In genomic region chr7:142282847-142283246, GRCm38 (mm10) we compare ENCODE assay signal across 28 mouse cellular contexts. TPM values are rescaled to one million over a fixed set of nuclear protein-coding genes. Genes with fewer than 3 reads are reported as not detected.
DNase-seq lines count a peak whose midpoint lies in the region; ATAC-seq lines count a peak whose summit lies in the region.
"Not testable (repeated sequence)": the region's sequence is repeated elsewhere in the genome, so short reads cannot be mapped to it uniquely, and the experiment has no call there.
"Had no signal": no experiment of that assay in that cellular context is flagged by ENCODE, and none has a peak within 500 bp of the region (broad histone marks: within the 10 kb centered on the region; RNA-seq: fewer than 3 reads in every experiment).

No protein-coding gene starts in this region.

- ATAC-seq in heart, embryonic 15.5 days (replicated peaks; ENCODE audit: insufficient number of reproducible peaks, insufficient read depth, low FRiP score, low read depth); midbrain, embryonic 15.5 days (replicated peaks): not testable (repeated sequence)

- not testable (repeated sequence) for H3K36me3 ChIP-seq in embryonic facial prominence, embryonic 10.5 days (replicated peaks); heart, embryonic 15.5 days; midbrain, embryonic 15.5 days (replicated peaks)

- H3K4me1 ChIP-seq in embryonic facial prominence, embryonic 10.5 days, result peaks cover 23% of the 10 kb centered on the region
- H3K4me1 ChIP-seq in heart, embryonic 15.5 days (replicated peaks), result peaks cover 18% of the 10 kb centered on the region
- peaks cover 18% of the 10 kb centered on the region for H3K4me1 ChIP-seq in midbrain, embryonic 15.5 days

- H3K4me2 ChIP-seq in heart, embryonic 15.5 days, result peak overlapping the region; percentile 67
- peak overlapping the region; percentile 70; the same call in 1 of the 2 replicates for H3K4me2 ChIP-seq in midbrain, embryonic 15.5 days

- not testable (repeated sequence) for H3K9ac ChIP-seq in heart, embryonic 15.5 days; midbrain, embryonic 15.5 days

- DNase-seq in adrenal gland, postnatal 14 days, result peak; percentile 63
- DNase-seq in embryonic facial prominence, embryonic 10.5 days (ENCODE audit: low spot score), result not testable (repeated sequence)
- peak; percentile 5 to 12 for DNase-seq in kidney, adult 8-10 months
- DNase-seq in kidney, postnatal 14 days, result peak; percentile 11
- DNase-seq in testis, postnatal 10 days (ENCODE audit: low spot score), result peak; percentile 53

- H3K27ac ChIP-seq in embryonic facial prominence, embryonic 10.5 days (replicated peaks); heart, embryonic 15.5 days; midbrain, embryonic 15.5 days: not testable (repeated sequence)

- 18% methylated on average over 2 of the region's 2 CpGs for WGBS in embryonic facial prominence, embryonic 10.5 days
- WGBS in heart, embryonic 15.5 days, result 15% methylated on average over 2 of the region's 2 CpGs
- WGBS in midbrain, embryonic 15.5 days, result 17% methylated on average over 2 of the region's 2 CpGs

- H3K4me3 ChIP-seq in embryonic facial prominence, embryonic 10.5 days, result peak overlapping the region; percentile 68; the same call in 1 of the 2 replicates
- H3K4me3 ChIP-seq in heart, embryonic 15.5 days; midbrain, embryonic 15.5 days: not testable (repeated sequence)

- peaks cover 23% of the 10 kb centered on the region for H3K27me3 ChIP-seq in embryonic facial prominence, embryonic 10.5 days (replicated peaks; ENCODE audit: low read depth, poor library complexity, severe bottlenecking)
- not testable (repeated sequence) for H3K27me3 ChIP-seq in heart, embryonic 15.5 days
- H3K27me3 ChIP-seq in midbrain, embryonic 15.5 days (replicated peaks), result peaks cover 16% of the 10 kb centered on the region

- H3K9me3 ChIP-seq in embryonic facial prominence, embryonic 10.5 days; heart, embryonic 15.5 days (replicated peaks); midbrain, embryonic 15.5 days: not testable (repeated sequence)

RNA-seq across cellular contexts. Expression of gene Gm4559, which starts 8.7 kb away (rescaled TPM):
- not detected in 2 replicates for total RNA-seq in adrenal gland, postnatal 14 days (2021)
- polyA plus RNA-seq in embryonic facial prominence, embryonic 10.5 days (2016; fragmentation: Nextera tagmentation; extraction: Ambion mirVana), result not detected in 2 replicates
- polyA plus RNA-seq in heart, embryonic 15.5 days (2015; fragmentation: Nextera tagmentation; extraction: Ambion mirVana), result not detected in 2 replicates
- not detected in 2 replicates for polyA plus RNA-seq in midbrain, embryonic 15.5 days (2015; fragmentation: Nextera tagmentation; extraction: Ambion mirVana)
- total RNA-seq: adrenal gland, postnatal 4 days; CH12.LX; common myeloid progenitor, adult 5-6 weeks; G1E; gastrocnemius, adult 18-20 months; gastrocnemius, postnatal 36 days; heart, adult 2 months; heart, postnatal 10 days; hindbrain, postnatal 0 days; layer of hippocampus, postnatal 10 days; left cerebral cortex, adult 2 months; left cerebral cortex, postnatal 36 days; midbrain, postnatal 0 days had no signal
- polyA plus RNA-seq: embryonic facial prominence, embryonic 14.5 days; forebrain, embryonic 13.5 days; G1E; heart, adult 2 months; hindbrain, embryonic 10.5 days; hindbrain, postnatal 0 days; liver, embryonic 16.5 days; midbrain, embryonic 10.5 days; midbrain, postnatal 0 days; neural tube, embryonic 14.5 days; Patski; stomach, postnatal 0 days had no signal

RNA-seq across cellular contexts. Expression of gene Krtap5-1, which starts 14.1 kb away (rescaled TPM):
- not detected in 2 replicates for total RNA-seq in adrenal gland, postnatal 14 days (2021)
- polyA plus RNA-seq in embryonic facial prominence, embryonic 10.5 days (2016; fragmentation: Nextera tagmentation; extraction: Ambion mirVana), result not detected in 2 replicates
- polyA plus RNA-seq in heart, embryonic 15.5 days (2015; fragmentation: Nextera tagmentation; extraction: Ambion mirVana), result not detected in 2 replicates
- polyA plus RNA-seq in midbrain, embryonic 15.5 days (2015; fragmentation: Nextera tagmentation; extraction: Ambion mirVana), result not detected in 2 replicates
- total RNA-seq: adrenal gland, postnatal 4 days; CH12.LX; common myeloid progenitor, adult 5-6 weeks; G1E; gastrocnemius, adult 18-20 months; gastrocnemius, postnatal 36 days; heart, adult 2 months; heart, postnatal 10 days; hindbrain, postnatal 0 days; layer of hippocampus, postnatal 10 days; left cerebral cortex, adult 2 months; left cerebral cortex, postnatal 36 days; midbrain, postnatal 0 days had no signal
- polyA plus RNA-seq: embryonic facial prominence, embryonic 14.5 days; forebrain, embryonic 13.5 days; G1E; heart, adult 2 months; hindbrain, embryonic 10.5 days; hindbrain, postnatal 0 days; liver, embryonic 16.5 days; midbrain, embryonic 10.5 days; midbrain, postnatal 0 days; neural tube, embryonic 14.5 days; Patski; stomach, postnatal 0 days had no signal

RNA-seq across cellular contexts. Expression of gene Krtap5-4, which starts 20.5 kb away (rescaled TPM):
- total RNA-seq in adrenal gland, postnatal 14 days (2021), result not detected in 2 replicates
- polyA plus RNA-seq in embryonic facial prominence, embryonic 10.5 days (2016; fragmentation: Nextera tagmentation; extraction: Ambion mirVana), result not detected in 2 replicates
- polyA plus RNA-seq in heart, embryonic 15.5 days (2015; fragmentation: Nextera tagmentation; extraction: Ambion mirVana), result not detected in 2 replicates
- polyA plus RNA-seq in midbrain, embryonic 15.5 days (2015; fragmentation: Nextera tagmentation; extraction: Ambion mirVana), result not detected in 2 replicates
- total RNA-seq: adrenal gland, postnatal 4 days; CH12.LX; common myeloid progenitor, adult 5-6 weeks; G1E; gastrocnemius, adult 18-20 months; gastrocnemius, postnatal 36 days; heart, adult 2 months; heart, postnatal 10 days; hindbrain, postnatal 0 days; layer of hippocampus, postnatal 10 days; left cerebral cortex, adult 2 months; left cerebral cortex, postnatal 36 days; midbrain, postnatal 0 days had no signal
- polyA plus RNA-seq: embryonic facial prominence, embryonic 14.5 days; forebrain, embryonic 13.5 days; G1E; heart, adult 2 months; hindbrain, embryonic 10.5 days; hindbrain, postnatal 0 days; liver, embryonic 16.5 days; midbrain, embryonic 10.5 days; midbrain, postnatal 0 days; neural tube, embryonic 14.5 days; Patski; stomach, postnatal 0 days had no signal

RNA-seq across cellular contexts. Expression of gene Gm2431, which starts 24.7 kb away (rescaled TPM):
- not detected in 2 replicates for total RNA-seq in adrenal gland, postnatal 14 days (2021)
- not detected in 2 replicates for polyA plus RNA-seq in embryonic facial prominence, embryonic 10.5 days (2016; fragmentation: Nextera tagmentation; extraction: Ambion mirVana)
- polyA plus RNA-seq in heart, embryonic 15.5 days (2015; fragmentation: Nextera tagmentation; extraction: Ambion mirVana), result not detected in 2 replicates
- polyA plus RNA-seq in midbrain, embryonic 15.5 days (2015; fragmentation: Nextera tagmentation; extraction: Ambion mirVana), result not detected in 2 replicates
- total RNA-seq: adrenal gland, postnatal 4 days; CH12.LX; common myeloid progenitor, adult 5-6 weeks; G1E; gastrocnemius, adult 18-20 months; gastrocnemius, postnatal 36 days; heart, adult 2 months; heart, postnatal 10 days; hindbrain, postnatal 0 days; layer of hippocampus, postnatal 10 days; left cerebral cortex, adult 2 months; left cerebral cortex, postnatal 36 days; midbrain, postnatal 0 days had no signal
- polyA plus RNA-seq: embryonic facial prominence, embryonic 14.5 days; forebrain, embryonic 13.5 days; G1E; heart, adult 2 months; hindbrain, embryonic 10.5 days; hindbrain, postnatal 0 days; liver, embryonic 16.5 days; midbrain, embryonic 10.5 days; midbrain, postnatal 0 days; neural tube, embryonic 14.5 days; Patski; stomach, postnatal 0 days had no signal

RNA-seq across cellular contexts. Expression of gene Gm40460, which starts 42.0 kb away (rescaled TPM):
- total RNA-seq in adrenal gland, postnatal 14 days (2021), result not detected in 2 replicates
- polyA plus RNA-seq in embryonic facial prominence, embryonic 10.5 days (2016; fragmentation: Nextera tagmentation; extraction: Ambion mirVana), result not detected in 2 replicates
- not detected in 2 replicates for polyA plus RNA-seq in heart, embryonic 15.5 days (2015; fragmentation: Nextera tagmentation; extraction: Ambion mirVana)
- polyA plus RNA-seq in midbrain, embryonic 15.5 days (2015; fragmentation: Nextera tagmentation; extraction: Ambion mirVana), result not detected in 2 replicates
- total RNA-seq: adrenal gland, postnatal 4 days; CH12.LX; common myeloid progenitor, adult 5-6 weeks; G1E; gastrocnemius, adult 18-20 months; gastrocnemius, postnatal 36 days; heart, adult 2 months; heart, postnatal 10 days; hindbrain, postnatal 0 days; layer of hippocampus, postnatal 10 days; left cerebral cortex, adult 2 months; left cerebral cortex, postnatal 36 days; midbrain, postnatal 0 days had no signal
- polyA plus RNA-seq: embryonic facial prominence, embryonic 14.5 days; forebrain, embryonic 13.5 days; G1E; heart, adult 2 months; hindbrain, embryonic 10.5 days; hindbrain, postnatal 0 days; liver, embryonic 16.5 days; midbrain, embryonic 10.5 days; midbrain, postnatal 0 days; neural tube, embryonic 14.5 days; Patski; stomach, postnatal 0 days had no signal
